In genomic region chr5:137315084-137315903, GRCm38 (mm10) we compare ENCODE assay signal across 7 mouse cellular contexts. TPM values are rescaled to one million over a fixed set of nuclear protein-coding genes. Genes with fewer than 3 reads are reported as not detected.
DNase-seq lines count a peak whose midpoint lies in the region; ATAC-seq lines count a peak whose summit lies in the region.

No protein-coding gene starts in this region.

- peak overlapping the region; percentile 94 for H3K27ac ChIP-seq in heart, embryonic 15.5 days
- peak overlapping the region; percentile 97 for H3K27ac ChIP-seq in limb, embryonic 13.5 days
- 0 out of 2 replicates have a peak overlapping the region, but pooled peaks have one; percentile 49 for H3K27ac ChIP-seq in midbrain, embryonic 14.5 days (replicated peaks; ENCODE audit: low read depth, low read length)

- H3K9ac ChIP-seq in heart, embryonic 15.5 days = peak overlapping the region; percentile 96; the same call in 1 of the 2 replicates
- H3K9ac ChIP-seq in limb, embryonic 13.5 days = peak overlapping the region; percentile 96
- peak overlapping the region; percentile 54; the same call in 1 of the 2 replicates for H3K9ac ChIP-seq in midbrain, embryonic 14.5 days (replicated peaks; ENCODE audit: low read length)

- H3K9me3 ChIP-seq in heart, embryonic 15.5 days (replicated peaks) = no peaks in the 10 kb centered on the region
- H3K9me3 ChIP-seq in limb, embryonic 13.5 days = no peaks in the 10 kb centered on the region
- H3K9me3 ChIP-seq in midbrain, embryonic 14.5 days (ENCODE audit: control insufficient read depth, low read length) = no peaks in the 10 kb centered on the region

- no peak for ATAC-seq in heart, embryonic 15.5 days (replicated peaks; ENCODE audit: insufficient number of reproducible peaks, insufficient read depth, low FRiP score, low read depth)
- ATAC-seq in limb, embryonic 13.5 days (ENCODE audit: low FRiP score, low read depth) = no peak
- 0 out of 2 replicates have a peak, but pooled peaks have one; percentile 16 for ATAC-seq in midbrain, embryonic 14.5 days (ENCODE audit: low FRiP score, low TSS enrichment)
- ATAC-seq in frontal cortex, adult (ENCODE audit: low TSS enrichment) = no peak

- H3K36me3 ChIP-seq in heart, embryonic 15.5 days = peaks cover 20% of the 10 kb centered on the region
- peaks cover 56% of the 10 kb centered on the region for H3K36me3 ChIP-seq in limb, embryonic 13.5 days
- peaks cover 35% of the 10 kb centered on the region for H3K36me3 ChIP-seq in midbrain, embryonic 14.5 days (ENCODE audit: control insufficient read depth, insufficient read depth, low read length)

- 47% methylated on average over 30 of the region's 30 CpGs for WGBS in heart, embryonic 15.5 days
- WGBS in limb, embryonic 13.5 days = 37% methylated on average over 29 of the region's 30 CpGs
- 34% methylated on average over 30 of the region's 30 CpGs for WGBS in midbrain, embryonic 14.5 days

- H3K4me3 ChIP-seq in heart, embryonic 15.5 days = peak overlapping the region; percentile 82; the same call in 1 of the 2 replicates
- H3K4me3 ChIP-seq in limb, embryonic 13.5 days = peak overlapping the region; percentile 76
- no peak overlapping the region for H3K4me3 ChIP-seq in midbrain, embryonic 14.5 days (replicated peaks; ENCODE audit: low read depth, low read length)

- peak overlapping the region; percentile 92 for H3K4me2 ChIP-seq in heart, embryonic 15.5 days
- peak overlapping the region; percentile 99 for H3K4me2 ChIP-seq in limb, embryonic 13.5 days (replicated peaks)
- no peak overlapping the region for H3K4me2 ChIP-seq in midbrain, embryonic 14.5 days (ENCODE audit: low read length)

- H3K4me1 ChIP-seq in heart, embryonic 15.5 days (replicated peaks) = peaks cover 38% of the 10 kb centered on the region
- peaks cover 37% of the 10 kb centered on the region for H3K4me1 ChIP-seq in limb, embryonic 13.5 days
- H3K4me1 ChIP-seq in midbrain, embryonic 14.5 days (ENCODE audit: control insufficient read depth, insufficient read depth, low read length) = peaks cover 12% of the 10 kb centered on the region

- H3K27me3 ChIP-seq in heart, embryonic 15.5 days = no peaks in the 10 kb centered on the region
- no peaks in the 10 kb centered on the region for H3K27me3 ChIP-seq in limb, embryonic 13.5 days
- H3K27me3 ChIP-seq in midbrain, embryonic 14.5 days (ENCODE audit: control insufficient read depth, insufficient read depth, low read length) = no peaks in the 10 kb centered on the region

- DNase-seq in right cerebral cortex, postnatal 4 days = peak; percentile 52
- no peak for DNase-seq in right cerebral cortex, postnatal 14 days
- peak; percentile 64 for DNase-seq in embryo, embryonic 10.5 days (ENCODE audit: low spot score)
- DNase-seq in midbrain, embryonic 14.5 days = no peak

RNA-seq across cellular contexts. Expression of gene Trip6, which starts 1.1 kb away (rescaled TPM):
- polyA plus RNA-seq in heart, embryonic 15.5 days (2015; fragmentation: Nextera tagmentation; extraction: Ambion mirVana) = 37.7 and 53.3 TPM in 2 replicates
- polyA plus RNA-seq in limb, embryonic 13.5 days (2015; fragmentation: Nextera tagmentation; extraction: Ambion mirVana) = 104 and 107 TPM in 2 replicates
- polyA plus RNA-seq in midbrain, embryonic 14.5 days (2014; fragmentation: Nextera tagmentation; extraction: Ambion mirVana) = 12.0 and 12.9 TPM in 2 replicates

RNA-seq across cellular contexts. Expression of gene Srrt, which starts 7.8 kb away (rescaled TPM):
- 70.5 and 95.7 TPM in 2 replicates for polyA plus RNA-seq in heart, embryonic 15.5 days (2015; fragmentation: Nextera tagmentation; extraction: Ambion mirVana)
- 141 and 149 TPM in 2 replicates for polyA plus RNA-seq in limb, embryonic 13.5 days (2015; fragmentation: Nextera tagmentation; extraction: Ambion mirVana)
- polyA plus RNA-seq in midbrain, embryonic 14.5 days (2014; fragmentation: Nextera tagmentation; extraction: Ambion mirVana) = 82.0 and 95.9 TPM in 2 replicates

RNA-seq across cellular contexts. Expression of gene Slc12a9, which starts 18.1 kb away (rescaled TPM):
- 6.5 and 10.4 TPM in 2 replicates for polyA plus RNA-seq in heart, embryonic 15.5 days (2015; fragmentation: Nextera tagmentation; extraction: Ambion mirVana)
- polyA plus RNA-seq in limb, embryonic 13.5 days (2015; fragmentation: Nextera tagmentation; extraction: Ambion mirVana) = 17.2 and 17.9 TPM in 2 replicates
- 17.1 and 18.6 TPM in 2 replicates for polyA plus RNA-seq in midbrain, embryonic 14.5 days (2014; fragmentation: Nextera tagmentation; extraction: Ambion mirVana)

RNA-seq across cellular contexts. Expression of gene Ufsp1, which starts 20.9 kb away (rescaled TPM):
- 6.1 and 11.2 TPM in 2 replicates for polyA plus RNA-seq in heart, embryonic 15.5 days (2015; fragmentation: Nextera tagmentation; extraction: Ambion mirVana)
- polyA plus RNA-seq in limb, embryonic 13.5 days (2015; fragmentation: Nextera tagmentation; extraction: Ambion mirVana) = 8.4 and 9.6 TPM in 2 replicates
- 13.7 and 18.3 TPM in 2 replicates for polyA plus RNA-seq in midbrain, embryonic 14.5 days (2014; fragmentation: Nextera tagmentation; extraction: Ambion mirVana)

RNA-seq across cellular contexts. Expression of gene Ache, which starts 28.0 kb away (rescaled TPM):
- polyA plus RNA-seq in heart, embryonic 15.5 days (2015; fragmentation: Nextera tagmentation; extraction: Ambion mirVana) = 8.1 and 15.8 TPM in 2 replicates
- polyA plus RNA-seq in limb, embryonic 13.5 days (2015; fragmentation: Nextera tagmentation; extraction: Ambion mirVana) = 17.2 and 18.3 TPM in 2 replicates
- polyA plus RNA-seq in midbrain, embryonic 14.5 days (2014; fragmentation: Nextera tagmentation; extraction: Ambion mirVana) = 22.2 and 35.7 TPM in 2 replicates

Comparison
In these comparisons a context has a peak if more than half of its experiments do, and no peak if none do; other contexts are left out.
1. DNase-seq: peak in right cerebral cortex, postnatal 4 days (single experiment) and embryo, embryonic 10.5 days (single experiment); none in right cerebral cortex, postnatal 14 days (single experiment) and midbrain, embryonic 14.5 days (single experiment).
2. Peak in every context shown above with its lines, with median percentiles within 50 percentile points of each other: H3K27ac ChIP-seq and H3K9ac ChIP-seq.